Mouse (Mus musculus): Measurements from ENCODE around the gene Hsd17b2.

- TF ChIP-seq HCFC1 (IDR thresholded peaks at IDR 0.05; ENCODE audit: borderline replicate concordance, insufficient read depth, low read length): no peak
- TF ChIP-seq CHD2 (IDR thresholded peaks at IDR 0.05; ENCODE audit: low read depth, low read length): no peak
- TF ChIP-seq ZNF384 (IDR thresholded peaks at IDR 0.05; ENCODE audit: low read depth, low read length): no peak
- no peak for TF ChIP-seq ZC3H11A (IDR thresholded peaks at IDR 0.05; ENCODE audit: borderline replicate concordance, low read depth, low read length)
- no peak for TF ChIP-seq MAFK (IDR thresholded peaks at IDR 0.05; ENCODE audit: insufficient read depth, low read depth, low read length)
These were observed 29.1 kb upstream of the Hsd17b2 start for GRCm38 (mm10) chr8:117672558-117672957.

Data from ES-E14 (cell line).